Mouse (Mus musculus): ENCODE measurements around the gene Padi4.

DNA sequence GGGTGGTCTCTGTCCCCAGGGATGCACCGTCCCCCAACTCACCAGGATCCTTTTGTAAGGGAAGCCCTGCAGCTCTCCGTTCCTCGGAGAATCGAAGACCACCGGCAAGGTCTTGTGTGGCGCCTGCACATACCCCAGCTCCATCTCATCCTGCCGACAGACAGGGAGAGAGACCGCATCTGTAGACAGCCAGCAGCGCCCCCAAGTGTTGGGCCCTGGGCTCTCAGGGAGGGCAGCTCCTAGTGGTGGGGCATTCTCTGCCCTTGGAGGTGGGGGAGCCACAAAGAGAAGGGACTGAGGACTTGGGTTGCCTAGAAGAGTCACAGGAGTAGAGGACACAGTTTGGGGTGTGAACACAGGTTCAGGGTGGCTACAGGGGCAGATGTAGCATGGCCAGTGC is 19.8 kb upstream of the Padi4 start:
- no peak for TF ChIP-seq MAFK (IDR thresholded peaks at IDR 0.05; ENCODE audit: insufficient read depth, low read depth, low read length)
- TF ChIP-seq HCFC1 (IDR thresholded peaks at IDR 0.05; ENCODE audit: borderline replicate concordance, insufficient read depth, low read length): no peak
- TF ChIP-seq CHD2 (IDR thresholded peaks at IDR 0.05; ENCODE audit: low read depth, low read length): no peak
